Comparison of ENCODE assay signal across 16 mouse cellular contexts in genomic region chr4:59315553-59316405, GRCm38 (mm10).
DNase-seq lines count a peak whose midpoint lies in the region; ATAC-seq and TF ChIP-seq lines count a peak whose summit lies in the region.
"Had no signal": no experiment of that assay in that cellular context is flagged by ENCODE, and none has a peak within 500 bp of the region (broad histone marks: within the 10 kb centered on the region; RNA-seq: fewer than 3 reads in every experiment).

No protein-coding gene starts in this region.

- 43% methylated on average over 15 of the region's 15 CpGs for WGBS in heart, postnatal 0 days
- WGBS in midbrain, embryonic 11.5 days, result 78% methylated on average over 15 of the region's 15 CpGs
- 82% methylated on average over 15 of the region's 15 CpGs for WGBS in midbrain, embryonic 15.5 days
- 40% methylated on average over 15 of the region's 15 CpGs for WGBS in embryonic facial prominence, embryonic 14.5 days
- WGBS in stomach, postnatal 0 days, result 59% methylated on average over 15 of the region's 15 CpGs

- no peak for TF ChIP-seq CTCF in heart, postnatal 0 days (IDR thresholded peaks at IDR 0.05; ENCODE audit: low read depth)
- no peak for TF ChIP-seq CTCF in stomach, postnatal 0 days (IDR thresholded peaks at IDR 0.05; ENCODE audit: low read depth)

- intact Hi-C loops in heart, postnatal 25 days (cut with DNase I), result no loop called here

- H3K9ac ChIP-seq in heart, postnatal 0 days (replicated peaks; ENCODE audit: low read depth, low read length), result no peak overlapping the region
- no peak overlapping the region for H3K9ac ChIP-seq in midbrain, embryonic 11.5 days (ENCODE audit: low read length)
- H3K9ac ChIP-seq in midbrain, embryonic 15.5 days, result no peak overlapping the region
- H3K9ac ChIP-seq in embryonic facial prominence, embryonic 14.5 days (ENCODE audit: low read depth, low read length), result no peak overlapping the region
- no peak overlapping the region for H3K9ac ChIP-seq in stomach, postnatal 0 days (ENCODE audit: low read length)
- H3K9ac ChIP-seq: forebrain, postnatal 0 days; neural tube, embryonic 13.5 days had no signal

- H3K27me3 ChIP-seq in heart, postnatal 0 days (ENCODE audit: control insufficient read depth, insufficient read depth, low read length), result no peaks in the 10 kb centered on the region
- H3K27me3 ChIP-seq in midbrain, embryonic 11.5 days (ENCODE audit: control insufficient read depth, insufficient read depth, low read length), result no peaks in the 10 kb centered on the region
- no peaks in the 10 kb centered on the region for H3K27me3 ChIP-seq in midbrain, embryonic 15.5 days (replicated peaks)
- H3K27me3 ChIP-seq in embryonic facial prominence, embryonic 14.5 days (replicated peaks; ENCODE audit: control insufficient read depth, insufficient read depth, low read length), result no peaks in the 10 kb centered on the region
- no peaks in the 10 kb centered on the region for H3K27me3 ChIP-seq in stomach, postnatal 0 days (ENCODE audit: control insufficient read depth, insufficient read depth, low read length)
- H3K27me3 ChIP-seq: neural tube, embryonic 13.5 days had no signal

- no peaks in the 10 kb centered on the region for H3K9me3 ChIP-seq in heart, postnatal 0 days (replicated peaks; ENCODE audit: control insufficient read depth, low read length)
- H3K9me3 ChIP-seq in midbrain, embryonic 11.5 days (ENCODE audit: control insufficient read depth, low read length), result no peaks in the 10 kb centered on the region
- no peaks in the 10 kb centered on the region for H3K9me3 ChIP-seq in midbrain, embryonic 15.5 days
- H3K9me3 ChIP-seq in embryonic facial prominence, embryonic 14.5 days (ENCODE audit: control insufficient read depth, low read length), result no peaks in the 10 kb centered on the region
- H3K9me3 ChIP-seq in stomach, postnatal 0 days (ENCODE audit: control insufficient read depth, low read length), result no peaks in the 10 kb centered on the region
- H3K9me3 ChIP-seq: neural tube, embryonic 13.5 days had no signal

- no peak overlapping the region for H3K4me2 ChIP-seq in heart, postnatal 0 days (ENCODE audit: low read depth, low read length)
- no peak overlapping the region for H3K4me2 ChIP-seq in midbrain, embryonic 11.5 days
- H3K4me2 ChIP-seq in midbrain, embryonic 15.5 days, result no peak overlapping the region
- no peak overlapping the region for H3K4me2 ChIP-seq in embryonic facial prominence, embryonic 14.5 days (ENCODE audit: low read depth, low read length)
- no peak overlapping the region for H3K4me2 ChIP-seq in stomach, postnatal 0 days (replicated peaks; ENCODE audit: low read depth)
- H3K4me2 ChIP-seq: neural tube, embryonic 13.5 days had no signal

- H3K36me3 ChIP-seq in heart, postnatal 0 days (replicated peaks; ENCODE audit: control insufficient read depth, insufficient read depth, low read length), result no peaks in the 10 kb centered on the region
- no peaks in the 10 kb centered on the region for H3K36me3 ChIP-seq in midbrain, embryonic 11.5 days (ENCODE audit: control insufficient read depth, insufficient read depth, low read length)
- H3K36me3 ChIP-seq in midbrain, embryonic 15.5 days (replicated peaks), result no peaks in the 10 kb centered on the region
- H3K36me3 ChIP-seq in embryonic facial prominence, embryonic 14.5 days (ENCODE audit: control insufficient read depth, insufficient read depth, low read length), result no peaks in the 10 kb centered on the region
- H3K36me3 ChIP-seq in stomach, postnatal 0 days (ENCODE audit: control insufficient read depth, insufficient read depth, low read length), result no peaks in the 10 kb centered on the region
- H3K36me3 ChIP-seq: neural tube, embryonic 13.5 days had no signal

- no peak for DNase-seq in heart, postnatal 0 days (ENCODE audit: low spot score)
- no peak for DNase-seq in heart, postnatal 25 days (ENCODE audit: low spot score)
- DNase-seq in midbrain, embryonic 11.5 days (ENCODE audit: low spot score, missing footprints), result peak; percentile 69
- DNase-seq in embryonic facial prominence, embryonic 14.5 days (ENCODE audit: low spot score), result peak; percentile 83
- no peak for DNase-seq in stomach, postnatal 0 days (ENCODE audit: low spot score)
- no peak for DNase-seq in testis, postnatal 10 days (ENCODE audit: low spot score)
- DNase-seq in gastrocnemius, adult 18-20 months (ENCODE audit: low spot score), result no peak
- DNase-seq: cerebellum, adult 18-20 months; forebrain, postnatal 0 days; right cerebral cortex, postnatal 4 days; thymus, postnatal 36 days had no signal

- H3K27ac ChIP-seq in heart, postnatal 0 days (ENCODE audit: low read depth), result no peak overlapping the region
- H3K27ac ChIP-seq in midbrain, embryonic 11.5 days (ENCODE audit: low read depth, low read length), result no peak overlapping the region
- no peak overlapping the region for H3K27ac ChIP-seq in midbrain, embryonic 15.5 days
- peak overlapping the region; percentile 6 for H3K27ac ChIP-seq in embryonic facial prominence, embryonic 14.5 days (replicated peaks; ENCODE audit: low read depth, low read length)
- 0 out of 2 replicates have a peak overlapping the region, but pooled peaks have one; percentile 40 for H3K27ac ChIP-seq in stomach, postnatal 0 days (replicated peaks)
- H3K27ac ChIP-seq: hindbrain, postnatal 0 days; left cerebral cortex, adult 2 months; macrophage; neural tube, embryonic 13.5 days had no signal

- peak; percentile 70 for ATAC-seq in heart, postnatal 0 days (ENCODE audit: insufficient read depth, low read depth)
- ATAC-seq in midbrain, embryonic 11.5 days (ENCODE audit: low FRiP score), result no peak
- no peak for ATAC-seq in midbrain, embryonic 15.5 days (replicated peaks)
- peak; percentile 89 for ATAC-seq in embryonic facial prominence, embryonic 14.5 days (ENCODE audit: low read depth)
- ATAC-seq in stomach, postnatal 0 days (ENCODE audit: low FRiP score, low TSS enrichment), result no peak
- ATAC-seq: forebrain, postnatal 0 days; hindbrain, postnatal 0 days had no signal

- no peak for TF ChIP-seq EP300 in heart, postnatal 0 days (IDR thresholded peaks at IDR 0.05; ENCODE audit: low read depth)
- no peak for TF ChIP-seq EP300 in stomach, postnatal 0 days (optimal IDR thresholded peaks at IDR 0.05)

- no peak overlapping the region for H3K4me3 ChIP-seq in heart, postnatal 0 days (ENCODE audit: low read depth, low read length)
- no peak overlapping the region for H3K4me3 ChIP-seq in midbrain, embryonic 11.5 days (ENCODE audit: low read depth, low read length)
- no peak overlapping the region for H3K4me3 ChIP-seq in midbrain, embryonic 15.5 days
- no peak overlapping the region for H3K4me3 ChIP-seq in embryonic facial prominence, embryonic 14.5 days (ENCODE audit: low read depth, low read length)
- H3K4me3 ChIP-seq in stomach, postnatal 0 days (ENCODE audit: low read depth, low read length), result no peak overlapping the region
- H3K4me3 ChIP-seq: left cerebral cortex, adult 2 months; neural tube, embryonic 13.5 days had no signal

- H3K4me1 ChIP-seq in heart, postnatal 0 days (ENCODE audit: control insufficient read depth, insufficient read depth), result peaks cover 11% of the 10 kb centered on the region; the same call in 1 of the 2 replicates
- H3K4me1 ChIP-seq in midbrain, embryonic 11.5 days (ENCODE audit: control insufficient read depth, insufficient read depth, low read length), result no peaks in the 10 kb centered on the region
- H3K4me1 ChIP-seq in midbrain, embryonic 15.5 days, result no peaks in the 10 kb centered on the region
- H3K4me1 ChIP-seq in embryonic facial prominence, embryonic 14.5 days (ENCODE audit: control insufficient read depth, insufficient read depth, low read length), result peaks cover 7% of the 10 kb centered on the region; the same call in 1 of the 2 replicates
- no peaks in the 10 kb centered on the region for H3K4me1 ChIP-seq in stomach, postnatal 0 days (replicated peaks; ENCODE audit: control insufficient read depth, insufficient read depth)
- H3K4me1 ChIP-seq: neural tube, embryonic 13.5 days had no signal

Comparison
In these comparisons a context has a peak if more than half of its experiments do, and no peak if none do; other contexts are left out.
1. ATAC-seq: peak in heart, postnatal 0 days (single experiment) and embryonic facial prominence, embryonic 14.5 days (single experiment); none in midbrain, embryonic 11.5 days (single experiment), midbrain, embryonic 15.5 days (single experiment) and stomach, postnatal 0 days (single experiment).
2. DNase-seq: peak in midbrain, embryonic 11.5 days (single experiment) and embryonic facial prominence, embryonic 14.5 days (single experiment); none in heart, postnatal 0 days (single experiment), heart, postnatal 25 days (single experiment), stomach, postnatal 0 days (single experiment), testis, postnatal 10 days (single experiment) and gastrocnemius, adult 18-20 months (single experiment).
3. H3K27ac ChIP-seq: peak in embryonic facial prominence, embryonic 14.5 days (single experiment) and stomach, postnatal 0 days (single experiment); none in heart, postnatal 0 days (single experiment), midbrain, embryonic 11.5 days (single experiment) and midbrain, embryonic 15.5 days (single experiment).